Mouse (Mus musculus) G1E (cell line): ENCODE measurements at regions not wholly inside any gene's neighbourhood (a gene's known extent, or its start where the extent isn't known, plus 50 kb on each side); places are given as distances from the start of the nearest gene placed in this dataset.

Experiments
- ATAC-seq: 2 replicates; pipeline ENCODE4 v1.8.0; 2016; ENCODE audit warnings: mild to moderate bottlenecking; ENCODE audit not compliant: insufficient number of reproducible peaks, poor library complexity, low FRiP score, severe bottlenecking; ENCODE audit errors: extremely low read depth
- DNase-seq: peaks from one replicate; pipeline ENCODE4 v3.0.0; 2012; ENCODE audit warnings: low spot score
- H3K27me3 ChIP-seq: 2 replicates; pipeline ENCODE4 v1.6.1; 2012; ENCODE audit warnings: mild to moderate bottlenecking, low read length, inconsistent platforms; ENCODE audit not compliant: insufficient read depth
- H3K36me3 ChIP-seq: replicated peaks from 2 replicates; pipeline ENCODE3; 2012; ENCODE audit warnings: mild to moderate bottlenecking, inconsistent platforms
- H3K4me1 ChIP-seq: 2 replicates; pipeline ENCODE4 v1.6.1; 2012; ENCODE audit warnings: low read depth, low read length, inconsistent platforms, mixed read lengths; ENCODE audit not compliant: insufficient read depth
- H3K4me3 ChIP-seq: 2 replicates; pipeline ENCODE4 v1.5.1; 2012; ENCODE audit warnings: low read depth, mild to moderate bottlenecking, inconsistent platforms, low read length, moderate library complexity, mixed read lengths
- H3K9me3 ChIP-seq: replicated peaks from 2 replicates; pipeline ENCODE4 v1.6.1; 2012; ENCODE audit warnings: inconsistent platforms
- CTCF ChIP-seq: IDR thresholded peaks from 2 replicates; pipeline ENCODE4 v1.5.1; 2012; ENCODE audit warnings: low read depth, low read length, inconsistent platforms, mixed read lengths
- GATA1 ChIP-seq: IDR thresholded peaks from 2 replicates; pipeline ENCODE4 v1.6.1; 2012; ENCODE audit warnings: borderline replicate concordance, low read length, inconsistent platforms, mixed read lengths
- GATA2 ChIP-seq: IDR thresholded peaks from 2 replicates; pipeline ENCODE4 v1.6.1; 2012; ENCODE audit warnings: low read depth, low read length, inconsistent platforms, borderline replicate concordance
- POLR2AphosphoS5 ChIP-seq: IDR thresholded peaks from 2 replicates; pipeline ENCODE4 v1.6.1; 2012; ENCODE audit warnings: low read depth, low read length, inconsistent platforms; ENCODE audit not compliant: insufficient replicate concordance
- TAL1 ChIP-seq: conservative IDR thresholded peaks from 2 replicates; pipeline ENCODE4 v1.6.1; 2012; ENCODE audit warnings: low read depth, low read length, inconsistent platforms, mixed read lengths

- TF ChIP-seq GATA1 (no peak), POLR2AphosphoS5 (no peak), TAL1 (no peak), CTCF (no peak), GATA2 (no peak)
- Histone ChIP-seq H3K36me3 (no peaks in the 10 kb centered on the region), H3K9me3 (no peaks in the 10 kb centered on the region), H3K4me1 (no peaks in the 10 kb centered on the region), H3K4me3 (no peak overlapping the region), H3K27me3 (peaks cover 8% of the 10 kb centered on the region; the same call in 1 of the 2 replicates)
- ATAC-seq = no peak
- no peak for DNase-seq
Observed at GRCm38 (mm10) chr1:4597856-4598255, 209.8 kb upstream of the Gm37988 start.

DNA sequence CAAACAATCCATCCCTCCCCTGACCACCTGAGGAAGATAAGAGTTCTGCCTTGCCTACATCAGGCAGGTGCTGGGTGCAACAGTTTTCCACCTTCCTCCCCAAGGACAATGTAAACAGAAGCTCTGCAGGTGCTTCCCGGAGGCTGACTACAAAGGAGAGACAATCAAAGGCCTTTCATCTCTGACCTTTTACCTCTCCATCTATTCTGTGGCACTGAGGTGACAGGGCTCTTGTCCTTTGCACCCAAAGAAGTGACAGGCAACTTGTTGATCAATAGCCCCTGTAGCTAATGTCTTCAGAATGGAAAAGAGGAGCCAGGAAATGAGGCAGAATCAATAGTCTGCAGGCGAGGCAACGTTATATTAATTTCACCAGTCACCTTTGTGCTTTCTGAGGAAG is 209.3 kb upstream of the Gm37988 start:
- Histone ChIP-seq H3K9me3 (no peaks in the 10 kb centered on the region), H3K4me1 (no peaks in the 10 kb centered on the region), H3K4me3 (no peak overlapping the region), H3K27me3 (peaks cover 4% of the 10 kb centered on the region; the same call in 1 of the 2 replicates), H3K36me3 (no peaks in the 10 kb centered on the region)
- DNase-seq (no peak), ATAC-seq (no peak)
- TF ChIP-seq CTCF = no peak
- TF ChIP-seq GATA2 = no peak
- TF ChIP-seq TAL1 = no peak
- no peak for TF ChIP-seq GATA1
- no peak for TF ChIP-seq POLR2AphosphoS5

DNA sequence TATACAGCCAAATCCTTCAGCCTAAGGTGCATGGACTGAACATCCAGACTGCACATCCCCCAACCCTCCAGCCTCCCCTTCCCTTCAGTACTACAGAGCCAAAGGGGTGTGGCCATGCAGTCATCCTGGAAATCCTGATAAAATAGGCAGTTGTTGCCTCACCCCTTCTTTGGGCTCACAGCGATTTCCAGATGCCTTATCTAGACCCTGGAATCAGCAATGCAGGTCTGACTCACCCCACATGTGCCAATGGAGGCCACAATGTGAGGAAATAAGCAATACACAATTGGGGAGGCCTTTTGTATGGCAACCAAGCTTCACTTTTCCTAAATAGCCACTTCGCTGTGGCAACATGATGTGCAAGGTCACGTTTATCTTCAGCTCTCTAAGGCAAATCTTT is 205.3 kb upstream of the Gm37988 start:
- H3K36me3 ChIP-seq = no peaks in the 10 kb centered on the region
- H3K4me1 ChIP-seq = no peaks in the 10 kb centered on the region
- DNase-seq (no peak), ATAC-seq (no peak; the same call in 1 of the 2 replicates)
- no peaks in the 10 kb centered on the region for H3K9me3 ChIP-seq
- no peaks in the 10 kb centered on the region for H3K27me3 ChIP-seq
- no peak for TF ChIP-seq POLR2AphosphoS5
- no peak for TF ChIP-seq TAL1
- no peak for TF ChIP-seq GATA2
- TF ChIP-seq CTCF = no peak
- TF ChIP-seq GATA1 = no peak
- no peak overlapping the region for H3K4me3 ChIP-seq

- no peak overlapping the region for H3K4me3 ChIP-seq
- no peaks in the 10 kb centered on the region for H3K36me3 ChIP-seq
- peaks cover 2% of the 10 kb centered on the region for H3K27me3 ChIP-seq
- TF ChIP-seq GATA1 = no peak
- TF ChIP-seq CTCF = no peak
- TF ChIP-seq POLR2AphosphoS5 = no peak
- no peak for TF ChIP-seq GATA2
- TF ChIP-seq TAL1 = no peak
- H3K4me1 ChIP-seq = no peaks in the 10 kb centered on the region
- ATAC-seq (no peak), DNase-seq (no peak)
- no peaks in the 10 kb centered on the region for H3K9me3 ChIP-seq
Observed at GRCm38 (mm10) chr1:4608824-4609223, 198.9 kb upstream of the Gm37988 start.

GRCm38 (mm10) chr1:4613305-4613704 is 194.4 kb upstream of the Gm37988 start:
- Histone ChIP-seq H3K9me3 (no peaks in the 10 kb centered on the region), H3K27me3 (peaks cover 2% of the 10 kb centered on the region), H3K36me3 (no peaks in the 10 kb centered on the region), H3K4me1 (no peaks in the 10 kb centered on the region), H3K4me3 (no peak overlapping the region)
- TF ChIP-seq TAL1 (no peak), POLR2AphosphoS5 (no peak), CTCF (no peak), GATA1 (no peak), GATA2 (no peak)
- DNase-seq (no peak), ATAC-seq (no peak)

- no peak for DNase-seq
- Histone ChIP-seq H3K4me3 (no peak overlapping the region), H3K4me1 (no peaks in the 10 kb centered on the region), H3K9me3 (no peaks in the 10 kb centered on the region), H3K27me3 (peaks cover 2% of the 10 kb centered on the region), H3K36me3 (no peaks in the 10 kb centered on the region)
- TF ChIP-seq CTCF (no peak), GATA2 (no peak), GATA1 (no peak), TAL1 (no peak), POLR2AphosphoS5 (no peak)
- no peak for ATAC-seq
Observed at GRCm38 (mm10) chr1:4615286-4615685, 192.4 kb upstream of the Gm37988 start.

DNA sequence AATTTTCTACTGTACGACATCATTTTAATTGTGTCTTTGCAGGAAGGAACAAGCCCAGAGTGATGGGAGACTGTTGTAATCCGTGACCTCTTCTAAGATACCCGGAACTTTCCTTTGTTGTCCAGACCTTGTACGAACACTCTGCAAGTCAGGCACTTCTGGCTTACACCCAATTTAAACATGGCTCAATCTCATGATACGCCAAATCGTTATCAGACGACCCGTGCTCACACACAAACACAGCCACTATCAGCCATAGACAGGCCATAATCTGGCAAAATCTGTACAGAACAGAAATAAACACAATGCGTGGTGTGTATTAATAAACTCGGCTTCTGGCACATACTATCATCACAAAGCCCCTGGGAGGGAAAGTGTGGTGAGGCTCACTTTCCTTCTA is 190.2 kb upstream of the Gm37988 start:
- Histone ChIP-seq H3K9me3 (no peaks in the 10 kb centered on the region), H3K4me1 (no peaks in the 10 kb centered on the region), H3K4me3 (no peak overlapping the region), H3K36me3 (no peaks in the 10 kb centered on the region), H3K27me3 (no peaks in the 10 kb centered on the region; the same call in 1 of the 2 replicates)
- TF ChIP-seq CTCF = no peak
- TF ChIP-seq POLR2AphosphoS5 = no peak
- TF ChIP-seq GATA2 = no peak
- TF ChIP-seq TAL1 = no peak
- no peak for TF ChIP-seq GATA1
- ATAC-seq (no peak), DNase-seq (no peak)
